Comparison of ENCODE assay signal across 8 mouse cellular contexts in genomic region chr3:45377391-45377998, GRCm38 (mm10). TPM values are rescaled to one million over a fixed set of nuclear protein-coding genes. Genes with fewer than 3 reads are reported as not detected.
A peak's percentile ranks its signal among the peaks of the same experiment; 100 is the strongest.
DNase-seq lines count a peak whose midpoint lies in the region; ATAC-seq and TF ChIP-seq lines count a peak whose summit lies in the region.

No protein-coding gene starts in this region.

- H3K4me3 ChIP-seq in kidney, embryonic 14.5 days (ENCODE audit: low read length): peak overlapping the region; percentile 55
- peak overlapping the region; percentile 41 for H3K4me3 ChIP-seq in liver, postnatal 0 days (ENCODE audit: low read depth, low read length)
- peak overlapping the region; percentile 56 for H3K4me3 ChIP-seq in stomach, embryonic 15.5 days (replicated peaks)

- WGBS in kidney, embryonic 14.5 days: under 1% methylated on average over 26 of the region's 26 CpGs
- WGBS in liver, postnatal 0 days (ENCODE audit: insufficient replicate concordance): 2% methylated on average over 26 of the region's 26 CpGs
- under 1% methylated on average over 26 of the region's 26 CpGs for WGBS in stomach, embryonic 15.5 days

- TF ChIP-seq CTCF in liver, postnatal 0 days (IDR thresholded peaks at IDR 0.05; ENCODE audit: low read depth): no peak

- H3K27ac ChIP-seq in kidney, embryonic 14.5 days (ENCODE audit: low read depth, low read length): no peak overlapping the region
- H3K27ac ChIP-seq in liver, postnatal 0 days (ENCODE audit: low read depth): no peak overlapping the region
- H3K27ac ChIP-seq in stomach, embryonic 15.5 days: no peak overlapping the region

- H3K9me3 ChIP-seq in kidney, embryonic 14.5 days (ENCODE audit: control insufficient read depth, low read length): no peaks in the 10 kb centered on the region
- H3K9me3 ChIP-seq in liver, postnatal 0 days (ENCODE audit: low read length): no peaks in the 10 kb centered on the region
- no peaks in the 10 kb centered on the region for H3K9me3 ChIP-seq in stomach, embryonic 15.5 days

- peak overlapping the region; percentile 93 for H3K4me2 ChIP-seq in kidney, embryonic 14.5 days (replicated peaks; ENCODE audit: low read depth, low read length)
- peak overlapping the region; percentile 71 for H3K4me2 ChIP-seq in liver, postnatal 0 days (ENCODE audit: low read depth, low read length)
- peak overlapping the region; percentile 98 for H3K4me2 ChIP-seq in stomach, embryonic 15.5 days

- H3K4me1 ChIP-seq in kidney, embryonic 14.5 days (ENCODE audit: control insufficient read depth, insufficient read depth, low read length): peaks cover 20% of the 10 kb centered on the region; the same call in 1 of the 2 replicates
- peaks cover 10% of the 10 kb centered on the region for H3K4me1 ChIP-seq in liver, postnatal 0 days (ENCODE audit: insufficient read depth)
- H3K4me1 ChIP-seq in stomach, embryonic 15.5 days: peaks cover 37% of the 10 kb centered on the region

- DNase-seq in layer of hippocampus, adult 11-12 months (ENCODE audit: low spot score): peak; percentile 57
- no peak for DNase-seq in layer of hippocampus, adult 9-10 months (ENCODE audit: low spot score)
- peak; percentile 47 for DNase-seq in cerebellum, adult 11-12 months
- peak; percentile 64 for DNase-seq in forelimb bud, embryonic 11.5 days (ENCODE audit: low read depth, low spot score)
- DNase-seq in liver, postnatal 0 days: no peak

- no peaks in the 10 kb centered on the region for H3K36me3 ChIP-seq in kidney, embryonic 14.5 days (ENCODE audit: control insufficient read depth, insufficient read depth, low read length)
- no peaks in the 10 kb centered on the region for H3K36me3 ChIP-seq in liver, postnatal 0 days (replicated peaks; ENCODE audit: insufficient read depth, low read length)
- no peaks in the 10 kb centered on the region for H3K36me3 ChIP-seq in stomach, embryonic 15.5 days

- peak; percentile 15 for ATAC-seq in kidney, embryonic 14.5 days (ENCODE audit: low FRiP score, low TSS enrichment)
- 0 out of 2 replicates have a peak, but pooled peaks have one; percentile 7 for ATAC-seq in liver, postnatal 0 days
- ATAC-seq in stomach, embryonic 15.5 days (ENCODE audit: insufficient read depth, low FRiP score, low read depth): no peak
- ATAC-seq in monocyte, adult 5-6 weeks (replicated peaks; ENCODE audit: insufficient number of reproducible peaks, low FRiP score, low TSS enrichment, poor library complexity, severe bottlenecking): no peak

- peak overlapping the region; percentile 28; the same call in 1 of the 2 replicates for H3K9ac ChIP-seq in kidney, embryonic 14.5 days (ENCODE audit: low read depth, low read length)
- no peak overlapping the region for H3K9ac ChIP-seq in liver, postnatal 0 days (replicated peaks)
- no peak overlapping the region; the same call in 1 of the 2 replicates for H3K9ac ChIP-seq in stomach, embryonic 15.5 days

- TF ChIP-seq EP300 in liver, postnatal 0 days (IDR thresholded peaks at IDR 0.05; ENCODE audit: low read depth): no peak

- H3K27me3 ChIP-seq in kidney, embryonic 14.5 days (ENCODE audit: control insufficient read depth, insufficient read depth, low read length): peaks cover 37% of the 10 kb centered on the region
- peaks cover 62% of the 10 kb centered on the region for H3K27me3 ChIP-seq in liver, postnatal 0 days (ENCODE audit: insufficient read depth, low read length)
- peaks cover 30% of the 10 kb centered on the region for H3K27me3 ChIP-seq in stomach, embryonic 15.5 days (replicated peaks)

RNA-seq across cellular contexts. Expression of gene Pcdh10, which starts 0.7 kb away (rescaled TPM):
- 0.34 and 0.35 TPM in 2 replicates for polyA plus RNA-seq in kidney, embryonic 14.5 days (2014; fragmentation: Nextera tagmentation; extraction: Ambion mirVana)
- not detected in 2 replicates for polyA plus RNA-seq in liver, postnatal 0 days (2015; fragmentation: Nextera tagmentation; extraction: Ambion mirVana)
- 0.96 and 1.2 TPM in 2 replicates for polyA plus RNA-seq in stomach, embryonic 15.5 days (2015; fragmentation: Nextera tagmentation; extraction: Ambion mirVana)
- total RNA-seq in monocyte, adult 5-6 weeks (2017): not detected in 3 replicates

Comparison
In these comparisons a context has a peak if more than half of its experiments do, and no peak if none do; other contexts are left out.
1. DNase-seq: peak in layer of hippocampus, adult 11-12 months (single experiment), cerebellum, adult 11-12 months (single experiment) and forelimb bud, embryonic 11.5 days (single experiment); none in layer of hippocampus, adult 9-10 months (single experiment) and liver, postnatal 0 days (single experiment).
2. ATAC-seq: peak in kidney, embryonic 14.5 days (single experiment) and liver, postnatal 0 days (single experiment); none in stomach, embryonic 15.5 days (single experiment) and monocyte, adult 5-6 weeks (single experiment).
3. Peak in every context shown above with its lines, with median percentiles within 50 percentile points of each other: H3K4me2 ChIP-seq and H3K4me3 ChIP-seq.